Mouse (Mus musculus) 416B (cell line): ENCODE results near the gene Sema4a.

Source experiments
- DNase-seq: peaks from one replicate; pipeline ENCODE4 v3.0.0; 2011; ENCODE audit warnings: low read depth

Sema4a gene

DNA sequence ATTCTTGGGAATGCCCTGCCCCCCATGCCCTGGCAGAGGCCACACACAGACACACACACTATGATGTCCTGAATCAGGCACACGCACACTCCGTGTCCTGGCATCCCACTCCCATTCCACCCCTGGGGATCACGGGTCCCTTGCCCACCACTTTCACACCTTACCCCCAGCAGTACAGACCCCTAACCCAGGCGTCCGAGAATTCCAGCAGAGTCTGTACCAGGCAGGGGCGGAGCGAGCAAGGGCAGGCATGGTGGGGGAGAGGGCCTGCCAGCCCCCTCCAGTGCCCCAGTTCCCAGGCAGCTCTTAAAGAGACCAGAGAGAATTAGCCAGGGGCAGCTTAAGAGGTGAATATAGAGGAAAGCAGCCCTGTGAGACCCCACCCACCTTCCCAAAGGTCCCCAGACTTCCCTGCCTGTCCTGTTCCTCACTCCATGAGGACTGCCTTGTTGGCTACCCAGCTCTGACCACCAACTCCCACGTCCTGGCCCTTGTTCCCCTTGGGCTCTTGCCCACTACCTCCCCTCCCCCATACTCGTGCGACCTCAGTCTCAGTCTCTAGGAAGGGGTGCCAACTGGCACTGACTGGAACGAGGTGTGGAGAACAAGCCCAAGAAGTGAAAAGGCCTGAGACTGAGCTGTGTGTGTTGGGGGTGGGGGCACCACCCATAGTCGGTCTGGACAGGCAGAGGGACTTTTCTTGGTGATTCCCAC, at the start of gene Sema4a:
TSS of gene Sema4a (minus strand) at position 200 of the 714 bp plus-strand sequence.
- no peak for DNase-seq

DNA sequence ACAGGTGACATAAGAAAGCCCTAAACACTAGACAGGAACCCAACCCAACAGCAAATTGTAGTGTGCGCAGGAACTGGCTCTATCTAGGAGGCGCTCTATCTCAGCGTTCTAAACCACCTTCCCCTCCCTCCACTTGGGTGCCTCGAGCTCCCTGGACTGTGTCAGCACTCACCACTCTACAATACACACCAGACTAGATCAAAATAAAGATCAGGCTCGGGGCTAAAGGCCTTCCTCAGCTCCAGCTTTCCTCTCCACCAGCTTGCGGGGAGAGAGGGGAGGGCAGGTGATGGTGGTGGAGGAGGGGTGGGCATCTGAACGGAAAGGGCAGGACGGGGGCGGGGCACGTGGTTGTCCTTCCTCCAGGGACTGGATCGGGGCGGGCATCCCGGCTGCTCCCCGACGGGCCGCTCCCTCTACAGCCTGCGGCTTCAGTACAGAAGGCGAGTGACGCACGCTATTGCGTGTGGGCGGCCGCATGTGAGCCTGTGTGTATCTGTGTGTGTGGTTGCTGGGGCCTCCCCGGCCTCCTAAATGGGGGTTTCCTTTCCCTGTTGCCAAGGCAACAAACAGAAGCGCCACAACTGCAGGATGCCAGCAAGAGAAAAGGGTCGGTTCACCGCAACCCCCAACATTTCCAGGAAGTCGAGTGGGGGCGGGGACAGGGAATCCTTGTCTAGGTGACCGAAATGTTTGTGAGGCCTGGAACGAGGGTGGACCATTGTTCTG, 48.9 kb upstream of the Sema4a start, which contains the start of gene Lmna:
TSS of gene Lmna (minus strand) at position 265 of the 729 bp plus-strand sequence.
- DNase-seq = peak; percentile 94

DNA sequence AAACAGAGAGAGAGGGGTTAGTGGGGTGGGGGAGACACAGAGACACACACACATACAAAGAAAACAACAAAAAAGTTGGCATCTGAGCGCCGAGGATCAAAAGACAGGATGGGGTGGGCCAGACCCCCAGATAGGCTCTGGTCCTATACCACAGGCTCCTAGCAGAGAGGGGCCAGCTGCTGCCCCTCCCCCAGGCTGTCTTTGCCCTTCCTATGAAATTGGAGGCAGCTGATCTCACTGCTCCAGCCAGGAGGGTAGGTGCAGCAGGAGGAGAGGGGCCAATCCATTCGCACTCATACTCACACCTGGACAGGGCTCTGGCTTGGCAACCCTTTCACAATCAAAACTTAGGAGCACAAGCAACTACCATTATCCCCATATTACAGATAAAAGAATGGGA, 48.3 kb upstream of the Sema4a start:
- no peak for DNase-seq

DNA sequence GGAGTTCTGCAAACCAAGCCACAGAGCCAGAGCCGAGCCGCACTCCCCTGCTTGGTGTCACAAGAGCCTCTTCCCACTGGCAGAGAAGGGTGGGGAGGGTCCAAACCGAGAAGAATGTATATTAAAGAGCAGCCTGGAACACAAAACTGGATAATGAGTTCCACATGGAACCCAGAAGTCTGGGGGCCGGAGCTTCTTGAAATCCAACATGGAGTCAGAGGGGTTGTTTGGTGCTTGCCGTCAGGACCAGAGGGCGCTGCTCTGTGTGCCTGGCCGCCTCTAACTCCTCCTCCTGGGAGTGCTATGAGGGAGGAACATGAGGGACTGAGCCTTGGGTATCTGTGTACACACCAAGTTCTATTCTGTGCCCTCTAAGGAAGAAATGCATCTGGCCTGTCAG, 44.8 kb upstream of the Sema4a start:
- no peak for DNase-seq

DNA sequence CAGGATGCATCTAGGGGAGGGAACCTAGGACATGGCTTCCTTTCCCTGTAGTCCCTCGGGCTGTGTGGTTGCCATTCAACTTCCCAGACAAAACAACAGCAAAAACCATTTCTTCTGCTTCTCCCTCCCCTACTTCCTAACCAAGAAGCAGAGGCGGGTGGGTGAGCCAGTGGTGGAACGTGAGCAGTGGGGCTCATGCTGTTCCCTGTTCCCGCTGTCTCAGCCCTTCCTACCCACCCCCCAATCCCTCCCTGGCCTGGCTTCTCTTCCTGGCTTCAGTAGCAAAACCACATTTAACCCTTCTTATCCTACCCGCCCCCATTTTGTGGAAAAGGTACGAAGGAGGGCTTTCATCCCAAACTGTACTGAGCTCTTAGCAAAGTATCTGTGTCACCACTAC, 44.1 kb upstream of the Sema4a start:
- no peak for DNase-seq

DNA sequence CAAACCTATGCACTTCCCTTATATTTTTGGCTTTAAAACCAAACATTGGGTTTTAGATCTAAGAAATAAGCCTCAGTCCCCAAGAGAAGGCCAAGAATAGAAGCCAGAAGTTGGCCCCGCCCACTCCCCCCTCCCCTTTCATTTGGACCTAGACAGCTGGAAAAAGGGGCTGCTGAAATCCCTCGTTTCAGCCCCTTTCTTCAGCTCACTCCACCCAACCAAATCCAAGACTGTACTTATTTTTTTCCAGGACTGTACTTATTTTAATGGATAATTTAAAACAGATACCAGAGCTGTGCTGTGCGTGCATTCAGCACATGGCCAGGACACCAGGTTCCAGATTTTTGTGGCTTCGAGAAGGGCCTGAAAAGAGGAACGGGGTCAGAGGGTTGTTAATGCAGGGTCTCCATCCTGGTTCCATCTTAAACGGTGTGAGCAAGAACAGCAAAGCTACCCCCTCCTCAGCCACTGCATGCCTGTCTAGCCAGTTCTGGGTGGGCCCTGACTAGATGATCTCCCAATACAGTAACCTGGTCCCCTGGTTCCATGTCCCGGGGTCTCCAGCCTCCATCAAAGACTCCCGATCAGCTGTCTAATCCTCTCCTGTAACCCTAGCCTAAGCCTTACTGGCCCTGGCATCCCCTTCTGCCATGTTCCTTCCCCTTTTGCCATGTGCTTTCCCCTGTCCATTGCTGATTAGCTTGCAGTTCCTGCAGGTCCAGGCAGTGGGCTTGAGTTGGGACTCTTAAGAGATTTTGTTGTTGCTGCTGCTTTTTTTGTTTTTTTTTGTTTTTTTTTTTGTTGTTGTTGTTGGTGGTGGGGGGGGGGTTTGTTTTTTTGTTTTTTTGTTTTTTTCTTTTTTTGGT, 43.1 kb upstream of the Sema4a start:
- DNase-seq = peak; percentile 45

DNA sequence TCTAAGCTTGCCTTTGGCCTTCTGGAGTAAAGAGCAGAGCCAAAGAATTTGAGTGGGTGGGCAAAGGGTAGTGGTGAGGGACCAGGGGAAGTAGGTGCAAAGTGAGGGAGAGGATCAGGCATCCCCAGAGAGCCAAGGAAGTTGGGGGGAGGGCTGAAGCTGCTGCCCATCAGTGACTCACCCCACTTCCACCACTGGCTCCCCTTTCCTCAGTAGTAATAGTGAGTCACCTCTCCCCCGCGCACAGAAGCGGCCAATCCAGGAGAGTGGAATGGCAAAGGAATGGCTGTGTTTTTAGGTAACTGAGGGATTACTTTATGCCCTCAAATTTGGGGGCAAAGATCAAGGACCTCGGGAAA, 42.5 kb upstream of the Sema4a start:
- peak; percentile 87 for DNase-seq

DNA sequence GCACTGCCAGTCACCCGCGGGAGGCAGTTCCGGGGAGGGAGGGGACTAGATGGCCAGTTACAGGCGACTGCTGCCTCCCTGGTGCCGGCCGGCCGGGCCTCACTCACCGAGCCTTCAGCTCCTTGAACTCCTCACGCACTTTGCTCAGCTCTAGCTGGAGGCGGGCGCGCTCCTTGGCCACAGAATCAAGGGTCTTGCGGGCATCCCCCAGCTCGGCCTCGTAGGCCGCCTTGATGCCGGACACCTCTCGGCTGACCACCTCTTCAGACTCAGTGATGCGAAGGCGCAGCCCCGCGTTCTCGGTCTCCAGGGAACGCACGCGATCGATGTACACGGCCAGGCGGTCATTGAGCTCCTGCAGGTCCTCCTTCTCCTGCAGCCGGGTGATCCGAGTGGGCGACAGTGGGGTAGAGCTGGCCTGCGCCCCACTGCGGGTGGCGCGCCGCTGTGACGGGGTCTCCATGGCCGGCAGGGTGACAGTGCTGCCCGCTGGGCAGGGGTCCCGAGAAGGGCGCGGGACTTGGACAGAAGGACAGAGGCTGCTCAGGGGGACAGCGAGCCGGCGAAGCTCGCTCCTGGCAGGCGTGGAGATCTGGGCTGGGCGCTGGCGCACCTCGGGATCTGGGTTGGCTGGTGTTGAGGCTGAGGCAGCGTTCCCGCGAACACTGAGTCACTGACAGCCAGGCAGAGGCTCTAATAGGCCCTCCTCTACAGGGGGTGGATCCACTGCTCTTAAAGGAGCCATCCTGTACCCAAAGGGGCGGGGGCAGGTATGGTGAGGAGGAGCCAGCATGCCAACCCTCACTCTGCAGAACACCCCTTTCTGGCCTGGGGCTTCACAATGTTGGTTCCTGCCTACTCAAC, 41.9 kb upstream of the Sema4a start:
- DNase-seq = peak; percentile 89

DNA sequence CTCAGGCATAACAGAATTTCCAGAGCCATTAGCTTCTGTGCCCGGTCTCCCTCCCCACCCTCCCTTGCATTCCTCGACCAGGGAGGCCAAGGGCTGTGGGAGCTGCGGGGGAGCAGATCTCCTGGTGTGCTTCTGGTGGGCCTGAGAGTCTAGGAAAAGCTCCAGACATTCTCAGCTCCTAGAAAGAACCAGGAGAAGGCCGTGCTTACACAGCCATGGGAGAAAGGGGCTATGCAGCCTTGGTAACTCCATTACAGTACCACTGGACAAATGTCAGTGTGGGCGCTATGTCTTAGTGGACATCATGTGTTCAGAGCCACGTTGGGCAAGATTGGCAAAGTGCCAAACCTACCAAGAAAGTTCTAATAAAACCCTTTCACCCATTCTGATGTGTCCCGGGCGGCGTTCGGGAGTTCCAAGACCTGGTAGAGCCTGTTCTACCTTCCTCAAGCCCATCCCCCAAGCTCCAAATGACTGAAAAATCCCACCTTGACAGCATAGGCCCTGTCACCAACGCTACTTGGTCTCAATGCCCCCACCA, 41.1 kb upstream of the Sema4a start:
- no peak for DNase-seq

DNA sequence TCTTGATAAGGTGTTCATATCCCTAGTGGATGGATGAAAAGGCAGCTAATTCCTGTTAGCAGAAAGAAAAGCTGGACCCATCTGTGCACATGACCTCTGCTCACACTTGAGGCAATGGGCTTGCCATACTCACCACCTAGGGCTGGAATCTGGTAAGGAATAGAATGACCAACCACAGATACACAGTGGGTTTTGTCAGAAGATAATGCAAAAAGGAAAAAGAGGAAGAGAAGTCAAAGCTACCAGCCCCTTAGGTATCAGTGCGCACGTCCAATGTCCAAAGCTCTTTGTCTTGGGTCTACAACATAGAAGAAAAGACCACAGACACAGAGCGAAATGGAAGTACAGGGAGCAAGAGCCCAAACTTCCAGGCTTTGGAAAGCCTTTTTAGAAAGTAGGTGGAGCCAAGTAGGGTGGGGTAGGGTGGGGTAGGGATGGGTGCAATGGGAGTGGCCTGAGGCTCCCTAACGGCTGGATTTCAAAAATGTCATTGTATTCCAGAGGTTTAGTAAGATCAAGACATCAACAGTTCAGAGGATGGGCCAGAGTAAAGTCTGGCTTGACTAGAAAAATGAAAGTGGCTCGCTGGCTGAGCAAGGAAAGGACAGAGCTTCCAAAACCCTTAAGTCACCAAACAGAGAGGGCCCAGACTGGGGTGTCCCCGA, 40.5 kb upstream of the Sema4a start:
- DNase-seq = no peak

DNA sequence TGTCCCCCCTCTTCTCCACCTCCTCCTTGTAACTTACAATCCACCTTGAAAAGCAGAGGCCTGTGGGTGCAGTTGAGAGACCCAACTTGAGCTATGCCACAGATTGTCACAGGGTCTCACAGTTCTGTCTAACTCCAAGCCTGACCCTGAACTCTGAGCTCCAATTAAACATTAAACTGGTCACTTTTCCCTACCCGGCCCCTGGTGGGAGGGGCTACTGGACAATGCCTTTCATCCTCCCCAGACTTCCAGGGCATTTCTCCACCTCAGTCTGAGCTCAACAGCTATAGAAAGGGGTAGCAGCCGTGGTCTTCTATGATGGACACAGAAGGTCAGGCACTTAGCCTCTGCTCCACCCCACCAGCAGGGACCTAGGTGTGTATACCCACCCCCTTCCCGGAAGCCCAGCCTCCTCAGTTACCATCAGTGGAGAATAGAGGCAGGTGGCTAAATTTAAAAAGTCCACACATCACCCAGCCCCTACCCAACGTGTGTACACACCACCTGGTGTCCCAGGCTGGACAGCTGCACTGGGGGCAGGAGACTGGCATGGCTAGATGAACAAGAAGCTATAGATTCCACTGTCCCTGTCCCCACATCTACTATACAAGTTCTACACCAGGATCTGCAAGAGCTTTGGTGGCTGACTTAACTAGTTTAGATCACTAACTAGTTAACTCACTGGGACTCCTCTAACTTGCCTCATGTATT, 39.8 kb upstream of the Sema4a start:
- no peak for DNase-seq

DNA sequence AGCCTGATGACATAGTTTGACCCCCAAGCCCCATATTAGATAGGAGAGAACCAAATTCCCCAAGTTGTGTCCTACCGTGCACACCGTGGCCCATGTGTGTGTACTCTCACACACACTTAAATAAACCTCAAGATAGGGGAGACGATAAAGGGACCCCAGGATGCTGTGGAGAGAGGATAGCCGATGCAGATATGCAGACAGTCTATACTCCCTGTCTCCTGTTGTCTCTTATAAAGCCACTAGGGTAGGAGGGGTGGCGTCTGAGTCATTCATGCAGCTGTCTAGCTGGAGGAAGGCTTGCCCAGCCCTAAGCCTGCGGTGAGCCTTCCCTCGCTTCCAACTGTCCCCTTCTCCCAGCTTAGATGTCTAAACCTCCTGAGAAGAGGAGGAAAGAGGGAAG, 39.1 kb upstream of the Sema4a start:
- DNase-seq = peak; percentile 71

DNA sequence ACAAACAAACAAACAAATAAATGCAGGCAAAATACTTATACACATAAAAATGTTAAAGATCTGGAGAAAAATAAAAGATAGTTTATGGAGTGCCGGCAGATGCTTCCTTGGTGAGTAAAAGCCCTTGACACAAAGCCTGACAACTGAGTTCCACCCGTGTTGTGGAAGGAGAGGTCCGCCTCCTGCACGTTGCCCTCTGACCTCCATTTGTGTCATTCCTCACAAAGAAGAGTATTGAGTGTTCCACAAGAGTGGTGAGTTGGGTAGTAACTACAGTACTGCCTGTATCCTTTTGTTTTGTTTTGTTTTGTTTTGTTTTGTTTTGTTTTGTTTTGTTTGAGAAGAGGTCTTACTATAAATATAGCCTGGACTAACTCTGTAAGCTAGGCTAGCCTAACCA, 38.6 kb upstream of the Sema4a start:
- no peak for DNase-seq

DNA sequence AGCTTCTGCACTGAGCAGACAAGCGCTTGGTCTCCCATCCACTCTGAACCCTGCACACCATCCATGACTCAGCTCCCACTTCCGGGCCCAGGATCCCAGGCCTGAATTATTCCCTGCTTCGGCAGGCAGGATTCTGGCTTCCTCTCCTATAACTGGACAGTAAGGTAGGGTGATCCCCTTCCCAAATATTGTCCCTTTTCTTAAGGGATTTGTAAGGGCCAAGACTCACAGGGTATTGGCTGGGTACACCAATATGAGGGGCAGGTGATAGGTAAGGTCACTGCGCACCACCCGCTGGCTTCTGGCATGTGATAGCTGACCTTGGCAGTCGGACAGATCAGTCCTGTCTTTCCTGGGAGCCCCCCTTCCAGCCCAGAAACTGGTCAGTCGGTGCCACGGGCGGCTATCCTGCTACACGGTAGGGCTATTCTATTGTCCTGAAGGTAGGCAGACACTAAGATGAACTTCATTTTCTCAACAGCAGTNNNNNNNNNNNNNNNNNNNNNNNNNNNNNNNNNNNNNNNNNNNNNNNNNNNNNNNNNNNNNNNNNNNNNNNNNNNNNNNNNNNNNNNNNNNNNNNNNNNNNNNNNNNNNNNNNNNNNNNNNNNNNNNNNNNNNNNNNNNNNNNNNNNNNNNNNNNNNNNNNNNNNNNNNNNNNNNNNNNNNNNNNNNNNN, 34.9 kb upstream of the Sema4a start:
- DNase-seq = no peak

DNA sequence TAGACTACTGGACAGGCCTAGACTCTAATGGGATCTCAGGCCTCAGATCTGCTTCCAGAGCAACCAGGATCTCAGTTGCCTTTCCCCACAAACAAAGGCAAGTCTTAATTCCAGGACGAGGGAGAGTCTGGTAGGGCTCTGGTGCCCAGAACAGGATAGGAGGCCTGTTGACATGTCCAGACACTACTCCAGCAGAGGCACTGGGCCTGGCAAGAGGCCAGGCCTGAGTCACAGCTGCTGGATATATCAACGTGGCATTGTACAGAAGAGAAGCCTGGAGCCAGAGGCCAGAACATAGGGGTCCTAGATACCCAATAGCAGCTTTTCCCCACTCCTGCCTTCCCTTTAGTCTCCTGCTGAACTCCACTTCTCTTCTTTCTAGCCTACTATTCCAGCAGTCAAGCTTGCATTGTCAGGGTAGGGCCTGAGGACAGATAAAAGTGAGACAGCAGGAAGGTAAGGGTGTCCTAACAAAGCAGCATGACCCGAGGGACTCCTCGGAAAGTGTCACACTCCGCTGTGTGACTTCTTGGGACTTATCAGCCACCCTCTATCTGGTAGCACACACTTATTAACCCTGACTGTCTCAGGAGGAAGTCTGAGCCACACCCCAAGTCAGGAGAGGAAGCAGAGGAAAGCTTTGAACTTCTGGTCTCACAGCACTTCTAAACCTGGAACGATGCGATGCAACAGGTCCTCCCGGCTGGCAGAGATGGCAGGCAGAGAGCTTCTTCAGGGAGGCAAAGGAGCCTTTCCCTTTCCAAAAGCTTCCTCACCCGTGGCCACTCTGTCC, 34.0 kb upstream of the Sema4a start:
- DNase-seq = peak; percentile 86

DNA sequence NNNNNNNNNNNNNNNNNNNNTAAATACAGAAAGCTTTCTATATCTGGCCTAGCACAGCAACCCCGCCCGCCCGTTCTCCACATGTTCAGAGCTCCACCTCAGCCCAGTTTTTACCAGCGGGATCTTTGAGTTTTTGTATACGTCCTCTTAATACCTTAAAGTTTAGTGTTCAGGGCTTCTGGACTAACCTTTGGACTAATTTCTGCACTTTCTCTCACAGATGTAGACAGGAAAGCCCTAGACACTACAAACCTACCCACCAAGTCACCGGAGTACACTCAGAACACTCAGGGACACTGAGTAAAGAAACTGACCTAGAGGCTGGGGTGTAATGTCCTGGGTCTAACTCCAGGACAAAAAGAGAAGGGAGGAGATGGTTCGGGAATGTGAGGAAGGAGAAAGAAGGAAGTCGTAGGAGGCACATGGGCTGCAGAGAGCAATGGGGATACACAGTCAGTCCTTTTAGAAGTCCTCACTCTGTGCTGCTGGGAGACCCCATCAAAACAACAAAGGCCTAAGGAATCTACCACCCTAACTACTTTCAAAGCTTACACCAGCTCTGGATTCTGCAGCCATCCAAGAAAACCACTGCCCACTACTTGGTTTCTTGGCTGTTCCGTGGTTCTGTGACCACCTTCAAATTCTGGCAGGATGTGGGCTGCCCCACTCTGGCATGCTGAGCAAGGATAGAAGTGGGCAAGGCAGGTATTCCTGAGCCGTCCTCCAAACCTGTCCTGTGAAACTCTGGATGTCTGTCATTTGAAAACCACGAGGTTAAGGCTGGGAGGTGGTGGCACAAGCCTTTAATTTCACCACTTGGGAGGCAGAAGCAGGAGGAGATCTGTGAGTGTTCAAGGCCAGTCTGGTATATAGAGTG, 33.0 kb upstream of the Sema4a start:
- no peak for DNase-seq

DNA sequence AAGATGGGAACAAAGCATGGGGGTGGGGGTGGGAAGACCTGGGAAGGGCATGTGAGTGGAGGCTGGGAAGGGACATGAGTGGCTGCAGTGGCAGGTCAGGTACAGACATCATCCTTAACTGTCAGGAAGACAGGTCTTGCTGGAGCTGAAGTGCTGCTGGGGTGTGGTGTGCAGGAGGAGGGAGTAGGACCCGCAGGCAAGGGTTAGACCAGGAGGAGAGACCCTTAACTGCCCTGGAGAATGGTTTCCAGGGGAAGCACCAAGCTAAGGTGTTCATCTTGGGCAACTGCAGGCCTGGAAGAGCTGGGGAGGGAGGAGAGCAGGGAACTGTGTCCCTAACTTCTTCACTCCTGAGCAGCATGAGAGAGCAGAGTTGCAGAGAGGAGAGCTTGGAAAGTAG, 26.4 kb upstream of the Sema4a start:
- DNase-seq = no peak

DNA sequence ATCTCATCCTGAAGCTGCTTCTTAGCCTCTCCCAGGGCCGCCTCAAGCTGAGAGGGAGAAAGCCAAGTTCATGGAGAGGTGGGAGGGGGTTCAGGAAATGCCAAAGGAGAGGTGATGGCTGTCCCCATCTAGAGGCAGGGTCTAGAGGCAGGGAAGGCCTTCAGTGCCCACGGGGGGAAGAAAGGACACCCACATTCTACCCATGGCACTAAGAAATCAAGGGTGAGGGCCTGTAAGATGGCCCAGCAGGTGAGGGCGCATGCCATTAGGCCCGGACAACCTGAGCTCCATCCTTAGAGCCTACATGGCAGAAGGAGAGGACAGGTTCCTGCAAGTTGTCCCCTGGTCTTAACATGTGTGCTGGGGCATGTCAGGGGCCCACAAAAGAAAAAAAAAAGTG, 25.9 kb upstream of the Sema4a start:
- DNase-seq = no peak
